Mouse (Mus musculus): ENCODE data around the gene Iffo2. TPM values are rescaled to one million over a fixed set of nuclear protein-coding genes. Genes with fewer than 3 reads are reported as not detected.

The Iffo2 gene
- total and polyA plus RNA-seq, 3 experiments, result 0.38 to 3.0 (median 0.60) TPM

DNA sequence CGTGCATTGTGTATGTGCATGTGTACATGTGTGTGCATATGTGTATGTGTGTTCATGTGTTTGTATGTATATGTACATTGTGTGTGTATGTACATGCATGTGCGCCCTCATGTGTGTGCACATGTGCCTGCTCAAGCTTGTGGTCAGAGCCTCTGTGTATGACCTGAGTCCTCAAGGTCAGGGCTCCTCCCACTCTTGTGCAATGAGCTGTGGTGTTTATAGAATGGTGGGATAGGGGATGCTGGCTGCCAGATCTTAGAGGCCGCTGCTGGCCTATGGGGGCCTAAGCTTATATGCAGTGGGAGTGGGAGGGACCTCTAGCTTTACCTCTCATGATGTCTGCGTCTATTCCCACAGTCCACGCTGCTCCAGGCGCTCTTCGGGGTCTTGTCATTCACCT, 55.4 kb downstream of the Iffo2 start:
- dilution Hi-C loops (cut with MboI; ENCODE audit: extremely low pct_ligation_motif_present, extremely low pct_unique_long_range_greater_than_20kb, low sequenced_read_pairs), result no loop called here
- no peak overlapping the region for H3K9ac ChIP-seq (ENCODE audit: insufficient read depth, low read depth)
- H3K4me3 ChIP-seq (replicated peaks in 1 of 3; ENCODE audit: low read depth in 2 of 3, low read length in 2 of 3, poor library complexity in 1 of 3), result no peak overlapping the region
- H3K27ac ChIP-seq (ENCODE audit: insufficient read depth, low read depth), result no peak overlapping the region
- no peak overlapping the region for H3K4me2 ChIP-seq (ENCODE audit: insufficient read depth, low read depth, poor library complexity, severe bottlenecking)
- DNase-seq (ENCODE audit: extremely low read depth), result no peak
- TF ChIP-seq UBTF (IDR thresholded peaks at IDR 0.05; ENCODE audit: low read depth, low read length), result no peak
- TF ChIP-seq ZKSCAN1 (IDR thresholded peaks at IDR 0.05; ENCODE audit: borderline replicate concordance, low read depth, low read length), result no peak
- no peak for TF ChIP-seq HCFC1 (IDR thresholded peaks at IDR 0.05; ENCODE audit: low read depth, low read length)
- no peak for TF ChIP-seq TCF12 (IDR thresholded peaks at IDR 0.05; ENCODE audit: low read depth, low read length)
- TF ChIP-seq MAX (IDR thresholded peaks at IDR 0.05; ENCODE audit: low read length), result no peak
- TF ChIP-seq MAFK (IDR thresholded peaks at IDR 0.05; ENCODE audit: insufficient replicate concordance, low read length), result no peak
- TF ChIP-seq NELFE (IDR thresholded peaks at IDR 0.05; ENCODE audit: low read depth, low read length), result no peak
- TF ChIP-seq KAT2A (IDR thresholded peaks at IDR 0.05; ENCODE audit: insufficient replicate concordance, low read length), result no peak
- TF ChIP-seq ZMIZ1 (IDR thresholded peaks at IDR 0.05; ENCODE audit: low read depth, low read length), result no peak
- TF ChIP-seq RCOR1 (conservative IDR thresholded peaks at IDR 0.05; ENCODE audit: low read depth, low read length), result no peak
- no peak for TF ChIP-seq JUND (conservative IDR thresholded peaks at IDR 0.05; ENCODE audit: low read depth, low read length)
- no peak for TF ChIP-seq GABPA (IDR thresholded peaks at IDR 0.05; ENCODE audit: insufficient replicate concordance, low read depth, low read length)
- TF ChIP-seq BHLHE40 (IDR thresholded peaks at IDR 0.05; ENCODE audit: low read depth, low read length), result no peak
- no peak for TF ChIP-seq SMC3 (IDR thresholded peaks at IDR 0.05; ENCODE audit: low read depth, low read length)
- no peak for TF ChIP-seq MAZ (IDR thresholded peaks at IDR 0.05; ENCODE audit: low read depth, low read length)
- no peak for TF ChIP-seq CHD1 (IDR thresholded peaks at IDR 0.05; ENCODE audit: low read depth, low read length)
- H3K79me2 ChIP-seq (replicated peaks; ENCODE audit: control insufficient read depth, extremely low read depth, insufficient read depth, poor library complexity, severe bottlenecking), result no peaks in the 10 kb centered on the region
- H3K36me3 ChIP-seq (replicated peaks in 1 of 2; ENCODE audit: control insufficient read depth in 1 of 2, insufficient read depth in 1 of 2, low read length in 1 of 2), result no peaks in the 10 kb centered on the region
- no peaks in the 10 kb centered on the region for H3K9me3 ChIP-seq (replicated peaks; ENCODE audit: low read length)
- in situ Hi-C loops (cut with MboI; ENCODE audit: low pct_ligation_motif_present, low pct_unique_long_range_greater_than_20kb, low sequenced_read_pairs), result no loop called here
- H3K4me1 ChIP-seq (ENCODE audit: control insufficient read depth in 1 of 2, insufficient read depth in 2 of 2), result peaks cover 7 to 11% of the 10 kb centered on the region in 2 experiments; a peak in 2 of 4 replicates
- peaks cover 65% of the 10 kb centered on the region for H3K27me3 ChIP-seq (replicated peaks)

DNA sequence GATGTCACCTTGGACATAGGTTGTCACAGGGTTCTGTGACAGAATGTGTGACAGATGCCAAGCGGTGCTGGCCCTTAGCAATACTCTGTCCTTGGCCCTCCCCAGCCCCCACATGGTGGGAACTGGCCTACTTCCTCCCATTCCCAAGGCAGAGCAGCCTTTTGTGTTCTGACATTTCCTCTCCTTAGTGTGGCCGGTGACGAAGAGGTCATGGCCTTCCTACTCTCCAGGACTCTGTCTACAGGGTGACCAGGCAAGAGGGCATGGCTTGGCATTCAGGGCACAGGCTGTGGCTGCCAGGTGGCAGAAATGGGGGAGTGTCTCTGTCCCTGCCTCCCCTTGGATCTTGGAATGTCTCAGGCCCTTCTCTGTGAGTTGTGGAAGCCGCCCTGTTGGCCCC, 57.0 kb downstream of the Iffo2 start:
- H3K4me2 ChIP-seq (ENCODE audit: insufficient read depth, low read depth, poor library complexity, severe bottlenecking), result no peak overlapping the region
- peaks cover 55% of the 10 kb centered on the region for H3K27me3 ChIP-seq (replicated peaks)
- no peak for TF ChIP-seq ELF1 (IDR thresholded peaks at IDR 0.05; ENCODE audit: low read depth, low read length)
- no peak for TF ChIP-seq SIN3A (IDR thresholded peaks at IDR 0.05; ENCODE audit: low read length)
- TF ChIP-seq CTCF (conservative IDR thresholded peaks at IDR 0.05 in 1 of 2, IDR thresholded peaks at IDR 0.05 in 1 of 2; ENCODE audit: low read depth in 2 of 2, low read length in 2 of 2), result no peak
- TF ChIP-seq ZMIZ1 (IDR thresholded peaks at IDR 0.05; ENCODE audit: low read depth, low read length), result no peak
- TF ChIP-seq JUN (IDR thresholded peaks at IDR 0.05; ENCODE audit: insufficient read depth, low read depth, low read length), result no peak
- no peak for TF ChIP-seq ZKSCAN1 (IDR thresholded peaks at IDR 0.05; ENCODE audit: borderline replicate concordance, low read depth, low read length)
- TF ChIP-seq MAZ (IDR thresholded peaks at IDR 0.05; ENCODE audit: low read depth, low read length), result no peak
- no peak for TF ChIP-seq CHD1 (IDR thresholded peaks at IDR 0.05; ENCODE audit: low read depth, low read length)
- TF ChIP-seq RAD21 (IDR thresholded peaks at IDR 0.05; ENCODE audit: low read depth, low read length), result no peak
- TF ChIP-seq TCF12 (IDR thresholded peaks at IDR 0.05; ENCODE audit: low read depth, low read length), result no peak
- TF ChIP-seq NRF1 (IDR thresholded peaks at IDR 0.05; ENCODE audit: low read depth, low read length), result no peak
- no peak for TF ChIP-seq USF2 (conservative IDR thresholded peaks at IDR 0.05; ENCODE audit: low read depth, low read length)
- TF ChIP-seq HCFC1 (IDR thresholded peaks at IDR 0.05; ENCODE audit: low read depth, low read length), result no peak
- no peak for TF ChIP-seq KAT2A (IDR thresholded peaks at IDR 0.05; ENCODE audit: insufficient replicate concordance, low read length)
- TF ChIP-seq UBTF (IDR thresholded peaks at IDR 0.05; ENCODE audit: low read depth, low read length), result no peak
- TF ChIP-seq SMC3 (IDR thresholded peaks at IDR 0.05; ENCODE audit: low read depth, low read length), result no peak
- no peak for TF ChIP-seq MXI1 (IDR thresholded peaks at IDR 0.05; ENCODE audit: low read depth, low read length)
- no peak for TF ChIP-seq CHD2 (IDR thresholded peaks at IDR 0.05; ENCODE audit: low read length)
- no peak for TF ChIP-seq NELFE (IDR thresholded peaks at IDR 0.05; ENCODE audit: low read depth, low read length)
- TF ChIP-seq IRF4 (IDR thresholded peaks at IDR 0.05; ENCODE audit: low read depth, low read length), result no peak
- no peak overlapping the region for H3K9ac ChIP-seq (ENCODE audit: insufficient read depth, low read depth)
- in situ Hi-C loops (cut with MboI; ENCODE audit: low pct_ligation_motif_present, low pct_unique_long_range_greater_than_20kb, low sequenced_read_pairs), result no loop called here
- H3K4me1 ChIP-seq (ENCODE audit: control insufficient read depth in 1 of 2, insufficient read depth in 2 of 2), result peaks cover 7 to 11% of the 10 kb centered on the region in 2 experiments; a peak in 2 of 4 replicates
- DNase-seq (ENCODE audit: extremely low read depth), result no peak
- no peak overlapping the region for H3K27ac ChIP-seq (ENCODE audit: insufficient read depth, low read depth)
- H3K79me2 ChIP-seq (replicated peaks; ENCODE audit: control insufficient read depth, extremely low read depth, insufficient read depth, poor library complexity, severe bottlenecking), result no peaks in the 10 kb centered on the region
- H3K36me3 ChIP-seq (replicated peaks in 1 of 2; ENCODE audit: control insufficient read depth in 1 of 2, insufficient read depth in 1 of 2, low read length in 1 of 2), result no peaks in the 10 kb centered on the region
- no peaks in the 10 kb centered on the region for H3K9me3 ChIP-seq (replicated peaks; ENCODE audit: low read length)
- H3K4me3 ChIP-seq (replicated peaks in 1 of 3; ENCODE audit: low read depth in 2 of 3, low read length in 2 of 3, poor library complexity in 1 of 3), result no peak overlapping the region
- dilution Hi-C loops (cut with MboI; ENCODE audit: extremely low pct_ligation_motif_present, extremely low pct_unique_long_range_greater_than_20kb, low sequenced_read_pairs), result no loop called here
